Mouse (Mus musculus) ES-Bruce4 (cell line): ENCODE data around the gene Alox5.

Experiments
- CTCF ChIP-seq: IDR thresholded peaks from one replicate; pipeline ENCODE4 v1.8.1; 2011; ENCODE audit warnings: low read depth, low read length
- EP300 ChIP-seq: IDR thresholded peaks from 2 replicates; pipeline ENCODE4 v1.6.1; 2011; ENCODE audit warnings: low read depth, low read length; ENCODE audit not compliant: insufficient read depth
- POLR2A ChIP-seq: IDR thresholded peaks from one replicate; pipeline ENCODE4 v1.8.1; 2011; ENCODE audit warnings: low read length; ENCODE audit not compliant: insufficient read depth

GRCm38 (mm10) chr6:116495960-116496359, 35.0 kb upstream of the Alox5 start:
- no peak for TF ChIP-seq POLR2A
- TF ChIP-seq CTCF: no peak
- TF ChIP-seq EP300: no peak
